Mouse (Mus musculus) lung, adult 2 months (tissue): Measurements from ENCODE around the gene Fcer1a. TPM values are rescaled to one million over a fixed set of nuclear protein-coding genes. Genes with fewer than 3 reads are reported as not detected.

Experiments
- DNase-seq: peaks from one replicate; pipeline ENCODE4 v3.0.0; 2022
- H3K4me1 ChIP-seq: fragments of 200-500 bp; 2 replicates; pipeline ENCODE4 v1.6.1; 2011; ENCODE audit warnings: low read length; ENCODE audit not compliant: control insufficient read depth, insufficient read depth
- H3K4me3 ChIP-seq: fragments of 200-500 bp; replicated peaks from 2 replicates; pipeline ENCODE3; 2011; ENCODE audit warnings: low read depth, mild to moderate bottlenecking, control low read depth, low read length; ENCODE audit errors: extremely low read depth
- CTCF ChIP-seq: fragments of 200-500 bp; IDR thresholded peaks from 2 replicates; pipeline ENCODE4 v1.5.1; 2011; ENCODE audit warnings: mild to moderate bottlenecking, low read length, control low read depth; ENCODE audit not compliant: insufficient read depth
- polyA plus RNA-seq: library from polyadenylated mRNA; depleted of rRNA; stranded (reverse); fragments of >200 nt; gene quantifications from 2 replicates; pipeline ENCODE4 v1.2.3, GENCODE M21; 2012; rRNA removed

Fcer1a gene
- polyA plus RNA-seq, 1 experiment: 0.36 TPM

DNA sequence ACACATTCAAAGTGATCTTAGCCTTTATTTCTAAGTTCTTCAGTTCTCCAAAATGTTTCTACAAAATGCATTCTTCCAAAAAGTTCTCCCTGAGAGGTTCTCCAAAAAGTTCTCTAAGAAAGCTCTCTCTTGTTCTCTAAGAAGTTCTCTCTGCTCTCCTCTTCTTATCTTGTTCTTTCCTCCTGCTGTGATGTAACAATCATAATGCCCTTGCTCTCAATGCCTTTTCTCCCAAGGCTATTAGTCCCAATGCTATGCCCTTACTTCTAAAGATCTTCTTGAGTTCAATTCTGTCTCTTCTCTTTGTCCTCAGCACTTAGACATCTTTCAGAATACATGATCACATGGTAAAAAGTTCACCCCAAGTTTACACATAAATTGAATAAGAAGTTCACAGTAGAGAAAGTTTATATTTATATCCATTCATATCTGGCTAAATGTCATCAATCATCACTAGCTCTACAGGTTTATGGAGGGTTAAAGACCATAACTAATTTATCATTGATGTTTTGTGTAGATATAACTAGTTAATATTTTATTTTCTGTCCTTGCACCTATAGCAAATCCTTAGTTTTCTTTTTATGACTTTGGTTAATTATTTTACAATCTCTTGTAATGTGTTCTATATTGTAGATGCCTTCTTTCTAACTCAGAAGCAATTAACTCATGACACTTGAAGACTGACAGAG is 52.7 kb downstream of the Fcer1a start:
- no peaks in the 10 kb centered on the region for H3K4me1 ChIP-seq
- TF ChIP-seq CTCF: no peak
- no peak for DNase-seq

More for the DNA sequence above, 52.7 kb downstream of the Fcer1a start:
- H3K4me3 ChIP-seq: no peak overlapping the region

Other genes starting within 250 kb of the Fcer1a start
- gene Olfr1408, start 89.8 kb downstream of the Fcer1a start, polyA plus RNA-seq: not detected in 2 replicates
- not detected in 2 replicates for gene Olfr1406, start 36.6 kb downstream of the Fcer1a start, polyA plus RNA-seq
- gene Olfr218, start 29.4 kb downstream of the Fcer1a start, polyA plus RNA-seq: not detected in 2 replicates
- gene Olfr1404, start 14.8 kb downstream of the Fcer1a start, polyA plus RNA-seq: not detected in 2 replicates
- gene Olfr418, start 38.8 kb upstream of the Fcer1a start, polyA plus RNA-seq: not detected in 2 replicates
- not detected in 2 replicates for gene Mptx2, start 50.6 kb upstream of the Fcer1a start, polyA plus RNA-seq
- 2.2 and 2.3 TPM in 2 replicates for gene Ackr1, start 106.5 kb upstream of the Fcer1a start, polyA plus RNA-seq
- gene Aim2, start 123.7 kb upstream of the Fcer1a start, polyA plus RNA-seq: 2.8 and 5.1 TPM in 2 replicates
- gene Cadm3, start 140.5 kb upstream of the Fcer1a start, polyA plus RNA-seq: 1.6 and 3.6 TPM in 2 replicates